Mouse (Mus musculus): Measurements from ENCODE around the gene Gm17545.
A peak's percentile ranks its signal among the peaks of the same experiment; 100 is the strongest.

Gm17545 gene

GRCm38 (mm10) chr9:22447213-22447612, 6.9 kb upstream of the Gm17545 start:
- no peak for DNase-seq

- peak; percentile 35 to 39 for DNase-seq
Observed at GRCm38 (mm10) chr9:22448420-22448819, 5.7 kb upstream of the Gm17545 start.

GRCm38 (mm10) chr9:22449209-22449608, 4.9 kb upstream of the Gm17545 start:
- DNase-seq = no peak

- DNase-seq = no peak
Observed at GRCm38 (mm10) chr9:22452697-22453096, 1.4 kb upstream of the Gm17545 start.

- DNase-seq = no peak
Observed at GRCm38 (mm10) chr9:22453501-22453924, 577 bp upstream of the Gm17545 start.

- no peak for DNase-seq
Observed at GRCm38 (mm10) chr9:22455041-22455440, 951 bp downstream of the Gm17545 start.

GRCm38 (mm10) chr9:22457142-22457835, 3.2 kb downstream of the Gm17545 start:
- no peak for DNase-seq

- DNase-seq = peak; percentile 93 to 94
Observed at GRCm38 (mm10) chr9:22461946-22462345, 7.9 kb downstream of the Gm17545 start.

GRCm38 (mm10) chr9:22466212-22466611, 12.1 kb downstream of the Gm17545 start:
- DNase-seq = peak in 1 of 2 experiments; percentile 25

GRCm38 (mm10) chr9:22467371-22468169, 13.5 kb downstream of the Gm17545 start:
- DNase-seq = peak; percentile 52 to 67

GRCm38 (mm10) chr9:22468170-22468898, 14.2 kb downstream of the Gm17545 start:
- peak; percentile 67 to 74 for DNase-seq

- no peak for DNase-seq
Observed at GRCm38 (mm10) chr9:22468899-22469259, 14.8 kb downstream of the Gm17545 start.

GRCm38 (mm10) chr9:22469643-22470042, 15.6 kb downstream of the Gm17545 start, which contains the start of gene Rp9:
Gene Rp9 (minus strand): TSS chr9:22469743.
- DNase-seq = no peak

GRCm38 (mm10) chr9:22475424-22475868, 21.4 kb downstream of the Gm17545 start, which contains the start of gene Bbs9:
Gene Bbs9 (plus strand): TSS chr9:22475715.
- peak; percentile 94 to 97 for DNase-seq

- peak; percentile 16 to 24 for DNase-seq
Observed at GRCm38 (mm10) chr9:22476265-22476664, 22.2 kb downstream of the Gm17545 start.

- no peak for DNase-seq
Observed at GRCm38 (mm10) chr9:22478946-22479345, 24.9 kb downstream of the Gm17545 start.

- DNase-seq = no peak
Observed at GRCm38 (mm10) chr9:22483866-22484561, 29.9 kb downstream of the Gm17545 start.

GRCm38 (mm10) chr9:22484562-22485308, 30.6 kb downstream of the Gm17545 start:
- DNase-seq = no peak

GRCm38 (mm10) chr9:22486211-22486610, 32.1 kb downstream of the Gm17545 start:
- DNase-seq = no peak

GRCm38 (mm10) chr9:22488963-22489362, 34.9 kb downstream of the Gm17545 start:
- no peak for DNase-seq

- no peak for DNase-seq
Observed at GRCm38 (mm10) chr9:22494203-22494807, 40.2 kb downstream of the Gm17545 start.

Data from cerebellum, adult 18-20 months (tissue).